Mouse (Mus musculus): ENCODE data around the gene Megf11.

Megf11 gene

GRCm38 (mm10) chr9:64749314-64749713 is 363.9 kb downstream of the Megf11 start:
- DNase-seq (ENCODE audit: low read depth, low spot score), result no peak

- no peak for DNase-seq (ENCODE audit: low read depth, low spot score)
Measured at GRCm38 (mm10) chr9:64752575-64752974, 367.1 kb downstream of the Megf11 start.

GRCm38 (mm10) chr9:64758052-64758451 is 372.6 kb downstream of the Megf11 start:
- DNase-seq (ENCODE audit: low read depth, low spot score), result no peak
